Mouse (Mus musculus) layer of hippocampus, postnatal 25 days (tissue): ENCODE results near the gene Fgd4. TPM values are rescaled to one million over a fixed set of nuclear protein-coding genes. Genes with fewer than 3 reads are reported as not detected.

Experiments used
- DNase-seq, 2 experiments: peaks; one replicate each; pipeline ENCODE4 v3.0.0; 2022; ENCODE audit warnings: mixed read lengths in 2 of 2, low spot score in 1 of 2; ENCODE audit errors: extremely low spot score in 1 of 2
- total RNA-seq, 2 experiments: library from RNA; stranded (reverse); gene quantifications; 2 replicates each; pipeline ENCODE4 v1.2.3; 2021

Gene Fgd4
- 10 to 100 TPM; 48.0 to 53.3 TPM for total RNA-seq

DNA sequence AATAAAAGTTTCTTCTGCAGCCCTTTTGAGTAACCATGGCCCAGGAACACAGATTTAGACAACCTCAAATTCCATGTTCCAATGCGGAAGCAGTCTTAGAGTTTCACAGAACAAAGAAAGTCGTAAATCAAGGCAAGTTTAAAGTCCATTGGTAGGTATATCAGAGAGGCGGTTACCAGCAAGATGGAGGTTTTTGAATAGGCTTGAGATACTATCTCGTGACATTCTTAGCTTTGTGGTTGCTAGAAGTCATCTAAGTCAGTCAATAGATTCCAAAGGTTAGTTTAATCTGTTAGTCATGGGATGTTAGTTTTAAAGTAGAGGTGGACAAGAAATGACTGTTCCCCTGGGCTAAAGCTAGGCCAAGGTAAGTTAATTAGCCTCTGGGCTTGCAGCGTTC is at the start of gene Fgd4:
Gene Fgd4, minus strand, starts transcription at position 89 of the 400 bp plus-strand sequence.
- no peak for DNase-seq

GRCm38 (mm10) chr16:16645148-16645547 is 44.8 kb upstream of the Fgd4 start:
- DNase-seq: no peak

- DNase-seq: no peak
These were observed 33.4 kb upstream of the Fgd4 start for GRCm38 (mm10) chr16:16633730-16634129.

- DNase-seq: peak; percentile 6 to 21
These were observed 555 bp downstream of the Fgd4 start for GRCm38 (mm10) chr16:16599586-16600401.

- DNase-seq: no peak
These were observed 3.8 kb downstream of the Fgd4 start for GRCm38 (mm10) chr16:16596582-16596981.

- DNase-seq: no peak
These were observed 7.7 kb downstream of the Fgd4 start for GRCm38 (mm10) chr16:16592622-16593021.

DNA sequence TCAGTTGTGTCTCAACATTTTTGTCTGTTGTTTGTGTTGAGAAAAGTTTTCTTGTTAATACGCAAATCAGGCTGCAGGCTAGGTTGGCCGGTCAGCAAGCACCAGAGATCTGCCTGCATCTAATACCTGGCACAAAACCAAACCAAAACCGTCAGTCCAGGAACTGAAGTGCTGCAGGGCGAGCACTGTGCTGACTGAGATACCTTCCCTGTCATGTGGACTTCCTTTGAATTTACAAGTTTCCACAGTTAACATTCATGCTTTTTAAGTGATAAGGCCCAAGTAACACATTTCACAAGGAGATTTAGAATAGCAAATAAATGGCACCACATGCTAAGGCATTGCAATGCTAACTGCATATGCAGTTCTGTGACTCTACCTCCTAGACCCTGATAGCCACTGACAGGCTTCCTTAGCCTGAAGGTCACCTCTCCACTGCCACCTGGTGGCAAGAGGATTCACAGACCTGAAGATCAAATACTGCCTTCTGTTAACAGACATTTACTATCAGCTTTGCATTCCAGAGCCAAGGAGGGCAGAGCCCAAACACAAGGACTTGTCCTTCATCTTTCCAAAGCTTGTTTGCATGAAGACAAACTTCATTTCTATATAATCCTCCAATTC is 15.8 kb downstream of the Fgd4 start:
- peak; percentile 21 to 77 for DNase-seq

DNA sequence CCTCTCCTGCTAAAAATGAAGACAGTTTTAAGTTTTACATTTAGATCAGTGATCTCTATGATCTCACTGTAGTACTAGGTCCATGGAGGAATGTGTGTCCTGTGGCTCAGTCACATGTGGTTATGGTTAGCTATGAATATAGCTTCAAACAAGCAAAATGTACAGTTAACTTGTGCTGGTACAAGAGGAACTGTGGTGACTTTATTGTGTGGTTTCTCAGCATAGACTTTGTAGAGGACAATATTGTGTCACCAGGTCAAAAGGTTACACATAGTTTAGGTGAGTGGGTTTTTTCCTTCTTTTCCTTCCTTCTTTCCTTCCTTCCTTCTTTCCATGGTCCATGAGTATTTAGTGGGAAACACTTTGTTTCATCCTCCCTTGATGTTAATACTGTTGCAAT is 23.8 kb downstream of the Fgd4 start:
- DNase-seq: no peak

GRCm38 (mm10) chr16:16574508-16574907 is 25.8 kb downstream of the Fgd4 start:
- DNase-seq: no peak

- DNase-seq: no peak
These were observed 27.2 kb downstream of the Fgd4 start for GRCm38 (mm10) chr16:16573167-16573566.

- DNase-seq: no peak
These were observed 29.0 kb downstream of the Fgd4 start for GRCm38 (mm10) chr16:16571356-16571755.

- no peak for DNase-seq
These were observed 33.6 kb downstream of the Fgd4 start for GRCm38 (mm10) chr16:16566786-16567185.

DNA sequence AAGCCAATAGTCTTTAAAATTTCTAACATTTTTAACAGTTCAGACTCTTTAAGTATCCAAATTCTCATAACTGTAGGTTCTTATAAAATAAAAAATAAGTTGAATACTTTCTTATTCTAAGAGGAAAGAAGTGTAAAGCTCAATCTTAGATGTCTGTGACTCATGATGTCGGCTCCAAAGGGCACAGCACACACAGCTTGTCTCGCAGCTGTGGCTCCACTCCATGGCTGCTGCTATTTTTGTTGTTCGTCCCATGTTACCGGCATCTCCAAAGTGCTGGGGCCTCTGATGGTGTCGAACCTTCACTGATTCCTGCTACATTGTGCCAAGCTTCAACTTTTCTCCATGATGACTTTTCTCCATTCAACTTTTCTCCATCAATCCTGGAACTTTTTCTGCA is 34.1 kb downstream of the Fgd4 start:
- DNase-seq: no peak

DNA sequence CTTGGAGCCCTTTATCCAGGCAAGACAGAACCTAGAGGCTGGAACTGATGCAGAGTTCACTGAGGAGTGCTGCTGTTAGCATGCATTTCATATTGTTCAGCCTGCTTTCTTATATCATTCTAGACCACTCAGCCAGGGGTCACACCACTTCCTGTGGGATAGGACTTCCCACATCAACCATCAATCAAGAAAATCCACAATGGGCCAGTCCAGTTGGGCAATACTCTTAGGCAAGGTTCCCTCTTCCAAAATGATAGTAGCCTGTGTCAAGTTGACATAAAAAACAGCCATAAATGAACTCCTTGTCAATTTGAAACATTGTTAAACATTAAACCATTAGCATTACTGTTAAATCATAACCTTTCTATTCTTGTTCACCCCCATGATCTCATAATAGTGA is 34.6 kb downstream of the Fgd4 start:
- no peak for DNase-seq

DNA sequence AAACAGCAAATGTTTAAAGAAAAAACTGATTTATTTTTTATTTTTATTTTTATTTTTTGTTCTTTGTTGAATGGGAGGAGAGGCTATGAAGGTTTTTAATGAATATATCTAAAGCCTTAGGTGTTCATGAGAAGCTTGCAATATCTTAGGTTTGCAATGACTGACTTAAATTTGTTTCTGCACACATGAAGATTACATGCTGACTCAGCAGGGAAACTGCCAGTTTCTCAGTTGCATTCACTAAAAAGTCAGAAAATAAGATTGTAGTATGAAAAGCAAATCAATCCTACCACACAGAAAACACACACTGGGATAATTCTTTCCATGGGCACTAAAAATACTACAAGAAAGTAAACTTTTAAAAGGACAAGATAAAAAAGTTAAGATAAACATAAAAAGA is 39.6 kb downstream of the Fgd4 start:
- DNase-seq: no peak

DNA sequence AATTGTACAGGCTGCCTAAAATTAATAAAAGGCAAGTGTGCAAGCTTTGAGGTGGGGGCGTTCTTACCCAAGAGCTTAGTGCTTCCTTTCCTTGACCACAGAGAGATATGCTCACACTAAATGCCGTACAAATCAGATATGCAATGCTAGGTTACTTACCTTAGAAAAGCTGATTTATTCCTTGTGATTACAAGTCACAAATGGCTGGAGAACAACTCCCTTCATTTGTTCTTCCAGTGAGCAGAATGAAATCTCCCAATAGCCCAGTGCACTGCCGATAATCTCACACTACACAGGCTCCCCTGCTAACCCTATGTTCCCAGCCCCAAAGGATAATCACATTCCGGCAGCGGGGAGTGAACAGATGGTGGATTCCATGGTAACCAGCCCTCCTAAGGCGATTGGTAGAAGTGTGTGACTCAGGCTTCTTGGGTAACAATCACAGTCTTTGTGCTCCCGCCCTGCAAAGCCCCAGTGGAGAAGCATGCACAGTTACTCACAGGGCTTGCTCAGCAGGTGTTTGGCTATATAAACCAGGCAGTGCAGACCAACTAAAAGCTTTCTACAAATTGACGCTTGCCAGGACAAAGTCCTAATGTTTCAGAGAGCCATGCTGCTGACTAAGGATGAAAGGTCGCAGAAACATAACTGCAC is 40.3 kb downstream of the Fgd4 start:
- DNase-seq: peak; percentile 62 to 71

GRCm38 (mm10) chr16:16559016-16559877 is 41.1 kb downstream of the Fgd4 start:
- DNase-seq: no peak

DNA sequence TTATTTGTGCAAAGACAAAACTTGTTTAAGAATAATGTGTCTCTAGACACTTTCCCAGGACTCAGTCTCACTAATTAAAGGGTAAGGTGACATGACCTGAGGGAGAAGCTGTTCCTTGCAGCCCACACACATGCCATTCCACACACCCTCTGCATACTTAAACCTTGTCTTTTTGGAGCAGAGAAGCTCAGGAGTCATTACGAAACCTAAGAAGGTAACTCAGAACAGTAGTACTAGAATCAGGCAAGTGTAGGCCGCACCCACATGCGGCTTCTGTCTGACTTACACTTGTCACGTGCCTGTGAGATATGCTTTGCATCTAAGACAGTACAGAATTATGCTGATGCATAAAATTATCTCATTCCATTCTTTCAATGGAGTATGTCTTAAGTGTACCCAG is 42.6 kb downstream of the Fgd4 start:
- no peak for DNase-seq

DNA sequence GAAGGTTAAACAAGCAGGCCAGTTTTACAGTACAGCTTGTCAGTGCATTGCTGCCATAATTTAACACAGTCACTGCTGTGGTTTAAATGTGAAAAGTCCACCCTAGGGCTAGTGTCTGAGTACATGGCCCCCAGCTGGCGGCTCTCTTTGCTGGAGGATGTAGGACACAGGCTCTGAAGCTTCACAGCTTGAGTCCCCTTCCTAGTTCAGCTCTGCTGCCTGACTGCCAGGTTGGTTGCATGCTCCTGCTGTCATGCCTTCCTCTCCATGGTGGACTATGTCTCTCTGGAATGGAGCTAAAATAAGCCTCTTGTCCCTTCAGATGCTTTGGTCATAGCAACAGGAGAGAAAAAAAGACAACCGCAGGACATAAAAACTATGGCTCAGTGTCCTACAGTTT is 46.3 kb downstream of the Fgd4 start:
- no peak for DNase-seq

GRCm38 (mm10) chr16:16552197-16552596 is 48.2 kb downstream of the Fgd4 start:
- no peak for DNase-seq

DNA sequence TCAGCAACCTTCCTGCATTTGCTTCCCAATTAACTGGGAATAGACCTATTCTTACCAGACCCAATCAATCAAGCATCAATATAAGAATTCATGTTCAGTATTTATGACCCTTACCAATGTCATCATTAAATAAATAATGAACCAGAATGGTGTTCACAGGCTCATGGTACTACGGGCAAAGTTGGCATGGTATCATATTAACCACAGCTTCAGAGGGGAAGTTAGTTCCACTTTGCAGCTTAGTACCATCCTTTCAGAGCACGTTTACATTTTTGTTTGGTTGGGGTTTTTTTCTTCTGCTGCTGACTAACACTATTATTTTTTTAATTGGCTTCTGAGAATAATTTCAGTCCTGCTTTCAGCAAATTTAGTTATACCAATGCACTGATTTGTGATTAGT is 51.2 kb downstream of the Fgd4 start:
- no peak for DNase-seq
